In genomic region chr15:12465748-12466147, GRCm38 (mm10) we compare ENCODE assay signal across 26 mouse cellular contexts.
DNase-seq lines count a peak whose midpoint lies in the region; ATAC-seq and TF ChIP-seq lines count a peak whose summit lies in the region.
"Had no signal": no experiment of that assay in that cellular context is flagged by ENCODE, and none has a peak within 500 bp of the region (broad histone marks: within the 10 kb centered on the region; RNA-seq: fewer than 3 reads in every experiment).

No protein-coding gene starts in this region.

- no peak for TF ChIP-seq EP300 in heart, postnatal 0 days (IDR thresholded peaks at IDR 0.05; ENCODE audit: low read depth)

- H3K36me3 ChIP-seq in heart, postnatal 0 days (replicated peaks; ENCODE audit: control insufficient read depth, insufficient read depth, low read length) = no peaks in the 10 kb centered on the region
- H3K36me3 ChIP-seq in lung, embryonic 16.5 days (ENCODE audit: control insufficient read depth, insufficient read depth, low read length) = no peaks in the 10 kb centered on the region
- H3K36me3 ChIP-seq in embryonic facial prominence, embryonic 14.5 days (ENCODE audit: control insufficient read depth, insufficient read depth, low read length) = no peaks in the 10 kb centered on the region
- no peaks in the 10 kb centered on the region for H3K36me3 ChIP-seq in limb, embryonic 15.5 days
- H3K36me3 ChIP-seq in forebrain, postnatal 0 days (ENCODE audit: insufficient read depth) = no peaks in the 10 kb centered on the region
- H3K36me3 ChIP-seq: forebrain, embryonic 10.5 days; forebrain, embryonic 15.5 days; heart, embryonic 15.5 days; hindbrain, embryonic 13.5 days; limb, embryonic 13.5 days; liver, embryonic 13.5 days; midbrain, embryonic 13.5 days had no signal

- H3K27me3 ChIP-seq in heart, postnatal 0 days (ENCODE audit: control insufficient read depth, insufficient read depth, low read length) = no peaks in the 10 kb centered on the region
- H3K27me3 ChIP-seq in lung, embryonic 16.5 days (ENCODE audit: control insufficient read depth, insufficient read depth, low read depth, low read length) = no peaks in the 10 kb centered on the region
- H3K27me3 ChIP-seq in embryonic facial prominence, embryonic 14.5 days (replicated peaks; ENCODE audit: control insufficient read depth, insufficient read depth, low read length) = no peaks in the 10 kb centered on the region
- H3K27me3 ChIP-seq in limb, embryonic 15.5 days = no peaks in the 10 kb centered on the region
- H3K27me3 ChIP-seq in forebrain, postnatal 0 days (ENCODE audit: insufficient read depth, low read length) = no peaks in the 10 kb centered on the region
- H3K27me3 ChIP-seq: forebrain, embryonic 15.5 days; heart, embryonic 15.5 days; hindbrain, embryonic 13.5 days; limb, embryonic 13.5 days; liver, embryonic 13.5 days; midbrain, embryonic 13.5 days had no signal

- H3K9me3 ChIP-seq in heart, postnatal 0 days (replicated peaks; ENCODE audit: control insufficient read depth, low read length) = no peaks in the 10 kb centered on the region
- H3K9me3 ChIP-seq in lung, embryonic 16.5 days (ENCODE audit: control insufficient read depth, low read length) = no peaks in the 10 kb centered on the region
- no peaks in the 10 kb centered on the region for H3K9me3 ChIP-seq in embryonic facial prominence, embryonic 14.5 days (ENCODE audit: control insufficient read depth, low read length)
- no peaks in the 10 kb centered on the region for H3K9me3 ChIP-seq in limb, embryonic 15.5 days
- H3K9me3 ChIP-seq in forebrain, postnatal 0 days (ENCODE audit: low read length) = no peaks in the 10 kb centered on the region
- H3K9me3 ChIP-seq: forebrain, embryonic 10.5 days; forebrain, embryonic 15.5 days; heart, embryonic 15.5 days; hindbrain, embryonic 13.5 days; limb, embryonic 13.5 days; liver, embryonic 13.5 days; midbrain, embryonic 13.5 days had no signal

- no peak overlapping the region for H3K4me3 ChIP-seq in heart, postnatal 0 days (ENCODE audit: low read depth, low read length)
- H3K4me3 ChIP-seq in lung, embryonic 16.5 days (ENCODE audit: low read length) = no peak overlapping the region
- no peak overlapping the region for H3K4me3 ChIP-seq in embryonic facial prominence, embryonic 14.5 days (ENCODE audit: low read depth, low read length)
- H3K4me3 ChIP-seq in limb, embryonic 15.5 days = no peak overlapping the region
- no peak overlapping the region for H3K4me3 ChIP-seq in forebrain, postnatal 0 days (ENCODE audit: low read depth, low read length)
- H3K4me3 ChIP-seq: forebrain, embryonic 10.5 days; forebrain, embryonic 15.5 days; heart, embryonic 15.5 days; hindbrain, embryonic 13.5 days; left cerebral cortex, adult 2 months; limb, embryonic 13.5 days; liver, embryonic 13.5 days; midbrain, embryonic 13.5 days had no signal

- DNase-seq in heart, postnatal 0 days (ENCODE audit: low spot score) = peak; percentile 25
- DNase-seq in heart, postnatal 4 days = no peak
- no peak for DNase-seq in lung, adult 18-20 months
- DNase-seq in embryonic facial prominence, embryonic 14.5 days (ENCODE audit: low spot score) = no peak
- no peak for DNase-seq in forebrain, postnatal 0 days
- DNase-seq: adrenal gland, postnatal 14 days; cerebellum, adult 11-12 months; cerebellum, adult 9-11 months; embryo, embryonic 11 days; heart, postnatal 36 days; kidney, adult 8-10 months; liver, embryonic 13.5 days; thymus, postnatal 14 days had no signal

- no peak overlapping the region for H3K9ac ChIP-seq in heart, postnatal 0 days (replicated peaks; ENCODE audit: low read depth, low read length)
- H3K9ac ChIP-seq in lung, embryonic 16.5 days (ENCODE audit: low read length) = no peak overlapping the region
- H3K9ac ChIP-seq in embryonic facial prominence, embryonic 14.5 days (ENCODE audit: low read depth, low read length) = no peak overlapping the region
- H3K9ac ChIP-seq in limb, embryonic 15.5 days = no peak overlapping the region
- no peak overlapping the region for H3K9ac ChIP-seq in forebrain, postnatal 0 days
- H3K9ac ChIP-seq: forebrain, embryonic 15.5 days; heart, embryonic 15.5 days; hindbrain, embryonic 13.5 days; limb, embryonic 13.5 days; liver, embryonic 13.5 days; midbrain, embryonic 13.5 days had no signal

- no peak overlapping the region for H3K4me2 ChIP-seq in heart, postnatal 0 days (ENCODE audit: low read depth, low read length)
- no peak overlapping the region for H3K4me2 ChIP-seq in lung, embryonic 16.5 days (ENCODE audit: low read depth, low read length)
- no peak overlapping the region for H3K4me2 ChIP-seq in embryonic facial prominence, embryonic 14.5 days (ENCODE audit: low read depth, low read length)
- H3K4me2 ChIP-seq in limb, embryonic 15.5 days = no peak overlapping the region
- no peak overlapping the region for H3K4me2 ChIP-seq in forebrain, postnatal 0 days (ENCODE audit: low read depth)
- H3K4me2 ChIP-seq: forebrain, embryonic 15.5 days; heart, embryonic 15.5 days; hindbrain, embryonic 13.5 days; limb, embryonic 13.5 days; liver, embryonic 13.5 days; midbrain, embryonic 13.5 days had no signal

- TF ChIP-seq CTCF in heart, postnatal 0 days (IDR thresholded peaks at IDR 0.05; ENCODE audit: low read depth) = no peak
- TF ChIP-seq CTCF in forebrain, postnatal 0 days (IDR thresholded peaks at IDR 0.05; ENCODE audit: low read depth) = no peak

- no peak for ATAC-seq in heart, postnatal 0 days (ENCODE audit: insufficient read depth, low read depth)
- ATAC-seq in lung, embryonic 16.5 days (ENCODE audit: low read depth) = peak; percentile 66; the same call in 1 of the 2 replicates
- no peak for ATAC-seq in embryonic facial prominence, embryonic 14.5 days (ENCODE audit: low read depth)
- no peak for ATAC-seq in limb, embryonic 15.5 days (ENCODE audit: insufficient number of reproducible peaks, low FRiP score, low TSS enrichment, low read depth)
- no peak for ATAC-seq in forebrain, postnatal 0 days
- ATAC-seq: CD4-positive, CD25-positive, alpha-beta regulatory T cell, adult 4 months; forebrain, embryonic 15.5 days; intestine, embryonic 16.5 days; midbrain, embryonic 13.5 days had no signal

- H3K4me1 ChIP-seq in heart, postnatal 0 days (ENCODE audit: control insufficient read depth, insufficient read depth) = peaks cover 15% of the 10 kb centered on the region; the same call in 1 of the 2 replicates
- H3K4me1 ChIP-seq in lung, embryonic 16.5 days (replicated peaks; ENCODE audit: control insufficient read depth, insufficient read depth, low read length) = peaks cover under 1% of the 10 kb centered on the region; the same call in 1 of the 2 replicates
- peaks cover 17% of the 10 kb centered on the region; the same call in 1 of the 2 replicates for H3K4me1 ChIP-seq in embryonic facial prominence, embryonic 14.5 days (ENCODE audit: control insufficient read depth, insufficient read depth, low read length)
- H3K4me1 ChIP-seq in limb, embryonic 15.5 days = peaks cover 16% of the 10 kb centered on the region
- H3K4me1 ChIP-seq in forebrain, postnatal 0 days (ENCODE audit: insufficient read depth) = no peaks in the 10 kb centered on the region
- H3K4me1 ChIP-seq: forebrain, embryonic 15.5 days; heart, embryonic 15.5 days; liver, embryonic 13.5 days had no signal

- WGBS in heart, postnatal 0 days = 57% methylated on average over 8 of the region's 8 CpGs
- WGBS in lung, embryonic 16.5 days = 47% methylated on average over 8 of the region's 8 CpGs
- WGBS in embryonic facial prominence, embryonic 14.5 days = 75% methylated on average over 8 of the region's 8 CpGs
- WGBS in limb, embryonic 15.5 days = 70% methylated on average over 8 of the region's 8 CpGs
- 82% methylated on average over 8 of the region's 8 CpGs for WGBS in forebrain, postnatal 0 days

- peak overlapping the region; percentile 22; the same call in 1 of the 2 replicates for H3K27ac ChIP-seq in heart, postnatal 0 days (ENCODE audit: low read depth)
- H3K27ac ChIP-seq in lung, embryonic 16.5 days (ENCODE audit: low read length) = no peak overlapping the region
- H3K27ac ChIP-seq in embryonic facial prominence, embryonic 14.5 days (replicated peaks; ENCODE audit: low read depth, low read length) = 0 out of 2 replicates have a peak overlapping the region, but pooled peaks have one; percentile 39
- H3K27ac ChIP-seq in limb, embryonic 15.5 days = peak overlapping the region; percentile 59
- H3K27ac ChIP-seq in forebrain, postnatal 0 days (ENCODE audit: low read depth, low read length) = no peak overlapping the region
- H3K27ac ChIP-seq: forebrain, embryonic 10.5 days; forebrain, embryonic 15.5 days; heart, embryonic 15.5 days; hindbrain, embryonic 13.5 days; kidney, postnatal 0 days; left cerebral cortex, adult 2 months; limb, embryonic 13.5 days; liver, embryonic 13.5 days; macrophage; midbrain, embryonic 13.5 days had no signal

Comparison
In these comparisons a context has a peak if more than half of its experiments do, and no peak if none do; other contexts are left out.
1. H3K27ac ChIP-seq: peak in heart, postnatal 0 days (single experiment), embryonic facial prominence, embryonic 14.5 days (single experiment) and limb, embryonic 15.5 days (single experiment); none in lung, embryonic 16.5 days (single experiment) and forebrain, postnatal 0 days (single experiment).